Mouse (Mus musculus): ENCODE measurements around the gene Qprt.

- no peak for TF ChIP-seq CTCF (IDR thresholded peaks at IDR 0.05; ENCODE audit: insufficient read depth, low read length)
- no peak for TF ChIP-seq POLR2A (IDR thresholded peaks at IDR 0.05; ENCODE audit: borderline replicate concordance, extremely low read depth, low read depth, low read length)
Measured at GRCm38 (mm10) chr7:127144412-127144811, 22.4 kb upstream of the Qprt start.
